Mouse (Mus musculus): ENCODE results near the gene Veph1.

DNA sequence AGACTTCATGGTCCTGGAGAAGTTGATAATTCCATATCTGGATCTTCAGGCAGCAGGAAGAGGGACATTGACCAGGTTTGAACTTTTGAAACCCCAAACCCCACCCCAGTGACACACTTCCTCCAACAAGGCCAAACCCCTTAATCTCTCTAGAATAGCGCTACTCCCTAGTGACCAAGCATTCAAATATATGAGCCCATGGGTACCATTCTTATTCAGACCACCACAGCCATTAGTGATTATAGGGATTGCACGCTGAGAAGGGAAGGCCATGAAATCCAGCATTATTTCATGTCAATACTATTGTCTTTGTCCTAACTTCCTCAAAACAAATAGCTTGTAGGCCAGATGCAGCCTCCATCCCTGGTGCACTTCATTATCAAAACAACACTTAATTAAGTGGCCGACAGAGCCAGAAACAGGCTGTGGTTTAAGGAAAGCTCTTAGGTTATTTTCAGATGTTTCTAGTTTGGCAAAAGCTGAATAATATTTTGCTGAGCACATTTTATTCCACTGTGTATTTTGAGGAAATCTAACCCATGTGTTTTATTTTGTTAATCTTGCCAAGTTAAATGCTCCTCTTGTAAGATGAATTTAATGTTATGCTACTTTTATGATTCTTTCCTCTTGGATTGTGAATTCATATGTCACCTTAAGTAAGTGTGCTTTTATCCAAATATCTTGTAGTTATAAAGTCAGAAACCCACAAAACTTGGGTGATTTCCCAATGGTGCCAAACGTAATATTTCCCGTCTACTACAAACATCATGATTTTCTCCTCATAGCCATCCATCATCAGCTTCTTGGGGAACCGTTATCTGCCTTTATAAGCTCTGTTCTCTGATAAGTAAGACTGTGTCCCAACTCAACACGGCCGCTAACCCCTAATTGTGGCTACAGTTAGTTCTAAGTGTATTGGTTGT is 18.4 kb upstream of the Veph1 start:
- TF ChIP-seq POLR2A (IDR thresholded peaks at IDR 0.05; ENCODE audit: control insufficient read depth, extremely low read depth, insufficient read depth, low read length, poor library complexity) (no peak), CTCF (IDR thresholded peaks at IDR 0.05; ENCODE audit: borderline replicate concordance, control insufficient read depth, extremely low read depth, insufficient read depth, low read length, poor library complexity) (no peak)
